Mouse (Mus musculus) liver, postnatal 0 days (tissue): ENCODE results near the gene Tsx.

Experiments
- CTCF ChIP-seq: sonication (generic); IDR thresholded peaks from 2 replicates; pipeline ENCODE4 v1.5.1; 2016; ENCODE audit warnings: antibody characterized with exemption, low read depth
- EP300 ChIP-seq: IDR thresholded peaks from 2 replicates; pipeline ENCODE4 v1.6.1; 2016; ENCODE audit warnings: antibody characterized with exemption, low read depth, mild to moderate bottlenecking

GRCm38 (mm10) chrX:103432293-103432692 lies 18.0 kb downstream of the Tsx start:
- TF ChIP-seq EP300: no peak
- no peak for TF ChIP-seq CTCF
